Mouse (Mus musculus) testis, adult 2 months (tissue): ENCODE measurements around the gene Mrtfa. TPM values are rescaled to one million over a fixed set of nuclear protein-coding genes. Genes with fewer than 3 reads are reported as not detected.

ENCODE experiments used
- H3K27ac ChIP-seq: fragments of 200-500 bp; 2 replicates; pipeline ENCODE4 v1.5.1; 2012; ENCODE audit warnings: low read depth, low read length; ENCODE audit not compliant: control insufficient read depth, insufficient read depth
- H3K27me3 ChIP-seq: fragments of 200-500 bp; 2 replicates; pipeline ENCODE4 v1.6.1; 2012; ENCODE audit warnings: mild to moderate bottlenecking, low read length, moderate library complexity; ENCODE audit not compliant: control insufficient read depth, insufficient read depth
- H3K36me3 ChIP-seq: fragments of 200-500 bp; 2 replicates; pipeline ENCODE4 v1.6.1; 2012; ENCODE audit warnings: mild to moderate bottlenecking, low read length; ENCODE audit not compliant: control insufficient read depth, insufficient read depth
- H3K4me1 ChIP-seq: fragments of 200-500 bp; 2 replicates; pipeline ENCODE4 v1.6.1; 2012; ENCODE audit warnings: low read length; ENCODE audit not compliant: control insufficient read depth, insufficient read depth
- H3K4me3 ChIP-seq: fragments of 200-500 bp; 2 replicates; pipeline ENCODE4 v1.5.1; 2012; ENCODE audit warnings: low read depth, mild to moderate bottlenecking, low read length, moderate library complexity, mixed read lengths; ENCODE audit not compliant: control insufficient read depth
- CTCF ChIP-seq: fragments of 200-500 bp; IDR thresholded peaks from 2 replicates; pipeline ENCODE4 v1.5.1; 2012; ENCODE audit warnings: low read depth, mild to moderate bottlenecking, inconsistent platforms, low read length, moderate library complexity; ENCODE audit not compliant: control insufficient read depth, insufficient read depth, insufficient replicate concordance
- POLR2A ChIP-seq: fragments of 200-500 bp; IDR thresholded peaks from 2 replicates; pipeline ENCODE4 v1.6.1; 2012; ENCODE audit warnings: low read depth, mild to moderate bottlenecking, inconsistent platforms, low read length, moderate library complexity; ENCODE audit not compliant: control insufficient read depth
- polyA plus RNA-seq: library from polyadenylated mRNA; depleted of rRNA; stranded (reverse); fragments of >200 nt; gene quantifications from 2 replicates; pipeline ENCODE4 v1.2.3, GENCODE M21; 2012; rRNA removed

The Mrtfa gene
- 26.8 and 30.2 TPM in 2 replicates for polyA plus RNA-seq

DNA sequence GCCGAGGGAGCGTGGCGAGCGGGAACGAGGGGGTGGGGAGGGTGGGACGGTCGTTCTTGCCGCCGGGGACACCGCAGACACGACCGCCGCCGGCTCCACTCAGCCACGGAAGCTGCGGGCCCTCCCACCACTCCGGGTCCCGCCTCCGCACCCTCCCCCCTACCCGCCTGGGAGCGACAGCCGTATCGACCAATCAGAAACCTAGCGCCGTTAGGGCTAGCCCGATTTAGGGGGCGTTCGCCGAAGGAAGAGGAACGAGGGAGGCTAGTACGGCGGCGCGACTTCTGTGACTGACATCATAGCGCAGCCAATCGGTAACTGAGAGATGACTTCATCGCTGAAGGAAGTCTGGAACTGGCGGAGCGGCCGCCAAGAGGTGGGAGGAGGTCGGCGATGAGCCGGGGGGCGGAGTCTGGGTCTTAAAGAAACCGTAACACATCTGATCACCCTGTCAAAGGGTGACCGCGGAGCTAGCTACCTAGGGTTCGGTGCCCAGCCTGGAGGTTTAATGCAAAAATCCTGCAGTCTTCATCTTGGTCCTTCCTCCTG, at the start of gene Mrtfa:
TSS of gene Mrtfa (minus strand) at position 128 of the 549 bp plus-strand sequence.
- H3K27me3 ChIP-seq: no peaks in the 10 kb centered on the region
- peak within 1 kb of the TSS; percentile 98 for H3K4me3 ChIP-seq
- peak within 1 kb of the TSS; percentile 79 for H3K27ac ChIP-seq
- H3K4me1 ChIP-seq: peaks cover 9% of the 10 kb centered on the region
- no peak for TF ChIP-seq CTCF
- peak; percentile 66; the same call in 1 of the 2 replicates for TF ChIP-seq POLR2A
- no peaks in the 10 kb centered on the region for H3K36me3 ChIP-seq

DNA sequence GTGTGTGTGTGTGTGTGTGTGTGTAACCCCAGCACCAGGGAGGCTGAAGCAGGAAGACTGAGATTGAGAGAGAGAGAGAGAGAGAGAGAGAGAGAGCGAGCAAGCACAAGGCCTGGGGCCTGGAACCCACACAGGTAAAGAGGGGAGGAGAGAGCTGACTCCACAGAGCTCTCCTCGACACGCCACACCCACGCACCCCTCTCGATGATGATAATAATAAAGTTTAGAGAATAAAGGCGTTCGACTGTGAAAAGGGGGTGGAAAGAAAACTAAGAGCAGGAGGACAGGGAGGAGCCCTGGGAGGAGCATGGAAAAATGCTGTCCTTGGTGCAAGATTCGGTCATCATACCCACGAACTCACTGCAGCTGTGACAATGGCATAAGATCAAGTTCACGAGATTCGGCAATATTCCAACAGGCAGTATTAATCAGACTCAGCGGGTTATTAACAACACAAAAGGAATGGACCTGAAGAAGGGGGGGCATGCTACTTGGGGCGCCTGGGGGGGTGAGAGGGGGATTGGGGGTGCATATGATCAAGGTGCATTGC, 49.3 kb upstream of the Mrtfa start:
- H3K27me3 ChIP-seq: no peaks in the 10 kb centered on the region
- H3K27ac ChIP-seq: no peak overlapping the region
- H3K4me1 ChIP-seq: peaks cover 11% of the 10 kb centered on the region
- H3K36me3 ChIP-seq: no peaks in the 10 kb centered on the region
- H3K4me3 ChIP-seq: no peak overlapping the region
- TF ChIP-seq POLR2A (no peak), CTCF (no peak)

- Histone ChIP-seq H3K36me3 (no peaks in the 10 kb centered on the region), H3K4me1 (peaks cover 11% of the 10 kb centered on the region), H3K27ac (no peak overlapping the region), H3K27me3 (no peaks in the 10 kb centered on the region), H3K4me3 (no peak overlapping the region)
- TF ChIP-seq POLR2A: no peak
- peak; percentile 44; the same call in 1 of the 2 replicates for TF ChIP-seq CTCF
These were observed 48.7 kb upstream of the Mrtfa start for GRCm38 (mm10) chr15:81239261-81239660.

DNA sequence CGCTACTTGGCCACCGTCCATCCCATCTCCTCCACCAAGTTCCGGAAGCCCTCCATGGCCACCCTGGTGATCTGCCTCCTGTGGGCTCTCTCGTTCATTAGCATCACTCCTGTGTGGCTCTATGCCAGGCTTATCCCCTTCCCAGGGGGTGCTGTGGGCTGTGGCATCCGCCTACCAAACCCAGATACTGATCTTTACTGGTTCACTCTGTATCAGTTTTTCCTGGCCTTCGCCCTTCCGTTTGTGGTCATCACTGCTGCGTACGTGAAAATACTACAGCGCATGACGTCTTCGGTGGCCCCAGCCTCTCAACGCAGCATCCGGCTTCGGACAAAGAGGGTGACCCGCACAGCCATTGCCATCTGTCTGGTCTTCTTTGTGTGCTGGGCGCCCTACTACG, 46.9 kb upstream of the Mrtfa start:
- H3K4me1 ChIP-seq: peaks cover 11% of the 10 kb centered on the region
- H3K4me3 ChIP-seq: no peak overlapping the region
- H3K27me3 ChIP-seq: no peaks in the 10 kb centered on the region
- H3K36me3 ChIP-seq: no peaks in the 10 kb centered on the region
- TF ChIP-seq CTCF: no peak
- TF ChIP-seq POLR2A: no peak
- no peak overlapping the region for H3K27ac ChIP-seq

DNA sequence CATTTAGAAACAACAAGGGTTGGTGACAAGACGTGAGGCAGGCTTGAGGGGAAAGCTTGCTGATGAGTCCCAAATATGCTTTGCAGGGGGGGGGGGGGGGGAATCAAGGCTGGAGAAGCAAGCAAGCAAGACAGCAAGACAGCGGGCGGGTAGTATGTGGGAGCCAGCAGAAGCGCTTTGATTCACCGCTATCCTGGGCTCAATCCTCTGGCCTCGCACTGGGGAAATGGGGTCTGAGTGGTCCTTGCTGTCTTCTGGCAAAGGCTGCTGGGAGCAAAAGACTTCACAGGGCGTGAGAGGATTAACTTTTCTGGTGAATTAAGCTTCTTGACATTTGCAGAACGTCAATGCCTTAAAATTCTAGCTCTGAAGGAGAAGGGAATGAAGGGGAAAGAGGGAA, 45.5 kb upstream of the Mrtfa start:
- Histone ChIP-seq H3K4me3 (no peak overlapping the region), H3K36me3 (no peaks in the 10 kb centered on the region), H3K4me1 (peaks cover 11% of the 10 kb centered on the region), H3K27me3 (no peaks in the 10 kb centered on the region), H3K27ac (no peak overlapping the region)
- TF ChIP-seq POLR2A (no peak), CTCF (no peak)

DNA sequence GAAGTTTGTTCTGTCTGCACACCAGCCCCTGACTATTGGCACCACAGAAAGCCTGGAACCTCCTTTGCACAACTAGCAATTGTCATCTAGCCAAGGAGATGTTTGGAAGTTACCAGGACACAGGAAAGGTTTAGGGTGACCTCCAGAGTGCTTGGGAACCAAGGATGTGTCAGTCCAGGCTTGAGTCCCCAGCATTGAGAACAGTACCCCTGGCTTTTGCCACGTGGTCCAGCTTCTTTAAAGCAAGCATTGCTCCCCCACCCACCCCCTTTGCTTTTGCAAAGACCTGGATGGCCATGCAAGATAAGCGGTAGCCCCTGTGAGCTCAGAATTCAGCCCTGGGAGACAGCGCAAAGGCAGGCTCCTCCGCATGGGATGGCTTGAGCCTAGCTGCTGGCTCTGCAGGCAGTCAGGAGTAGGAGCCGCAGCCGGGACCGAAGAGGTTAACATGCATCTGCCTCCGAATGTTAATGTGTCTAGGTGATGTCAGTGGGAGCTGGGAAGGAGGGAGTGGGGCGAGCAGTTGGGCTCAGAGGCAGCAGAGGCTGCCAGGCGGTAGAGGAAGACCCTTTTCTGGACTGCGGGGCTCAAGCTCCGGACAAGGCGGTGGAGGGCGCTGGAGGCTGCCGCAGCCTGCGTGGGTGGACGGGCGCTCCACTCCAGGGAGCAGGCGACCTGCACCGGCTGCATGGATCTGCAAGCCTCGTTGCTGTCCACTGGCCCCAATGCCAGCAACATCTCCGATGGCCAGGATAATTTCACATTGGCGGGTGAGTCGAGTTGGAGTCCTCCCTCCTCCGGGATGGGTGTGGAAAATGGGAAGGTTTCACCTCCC, 44.7 kb upstream of the Mrtfa start, which contains the start of gene Mchr1:
TSS of gene Mchr1 (plus strand) at position 414 of the 835 bp plus-strand sequence.
- no peaks in the 10 kb centered on the region for H3K27me3 ChIP-seq
- TF ChIP-seq CTCF (0 out of 2 replicates have a peak, but pooled peaks have one; percentile 7), POLR2A (no peak)
- H3K4me1 ChIP-seq: peaks cover 9% of the 10 kb centered on the region
- H3K36me3 ChIP-seq: no peaks in the 10 kb centered on the region
- H3K4me3 ChIP-seq: peak within 1 kb of the TSS; percentile 2
- H3K27ac ChIP-seq: no peak within 1 kb of the TSS

- TF ChIP-seq CTCF: no peak
- TF ChIP-seq POLR2A: no peak
- Histone ChIP-seq H3K27ac (no peak overlapping the region), H3K4me1 (peaks cover 9% of the 10 kb centered on the region), H3K4me3 (no peak overlapping the region), H3K27me3 (no peaks in the 10 kb centered on the region), H3K36me3 (no peaks in the 10 kb centered on the region)
These were observed 40.8 kb upstream of the Mrtfa start for GRCm38 (mm10) chr15:81231325-81231724.
